Mouse (Mus musculus) lung, embryonic 16.5 days (tissue): ENCODE results near the gene Cidec. TPM values are rescaled to one million over a fixed set of nuclear protein-coding genes. Genes with fewer than 3 reads are reported as not detected.

ENCODE experiments used
- ATAC-seq: fragments of 200-750 bp; cut with Nextera tagmentation; 2 replicates; pipeline ENCODE4 v1.8.0; 2017; ENCODE audit warnings: low read depth, mild to moderate bottlenecking, moderate library complexity
- H3K27ac ChIP-seq: fragments of 300-500 bp; sonication (generic); 2 replicates; pipeline ENCODE4 v1.5.1; 2014; ENCODE audit warnings: mild to moderate bottlenecking, control low read depth, low read length
- H3K27me3 ChIP-seq: fragments of 300-500 bp; sonication (generic); 2 replicates; pipeline ENCODE4 v1.6.1; 2014; ENCODE audit warnings: low read depth, low read length, mixed read lengths; ENCODE audit not compliant: control insufficient read depth, insufficient read depth
- H3K36me3 ChIP-seq: fragments of 300-500 bp; sonication (generic); 2 replicates; pipeline ENCODE4 v1.6.1; 2014; ENCODE audit warnings: low read length; ENCODE audit not compliant: control insufficient read depth, insufficient read depth
- H3K4me1 ChIP-seq: fragments of 300-500 bp; sonication (generic); replicated peaks from 2 replicates; pipeline ENCODE4 v1.6.1; 2014; ENCODE audit warnings: low read length, mixed read lengths; ENCODE audit not compliant: control insufficient read depth, insufficient read depth
- H3K4me2 ChIP-seq: fragments of 300-500 bp; sonication (generic); 2 replicates; pipeline ENCODE4 v1.6.1; 2014; ENCODE audit warnings: low read depth, low read length, control low read depth
- H3K4me3 ChIP-seq: fragments of 300-500 bp; sonication (generic); 2 replicates; pipeline ENCODE4 v1.5.1; 2014; ENCODE audit warnings: mild to moderate bottlenecking, low read length, control low read depth
- H3K9ac ChIP-seq: fragments of 300-500 bp; sonication (generic); 2 replicates; pipeline ENCODE4 v1.6.1; 2014; ENCODE audit warnings: low read length, control low read depth
- H3K9me3 ChIP-seq: fragments of 300-500 bp; sonication (generic); 2 replicates; pipeline ENCODE4 v1.6.1; 2016; ENCODE audit warnings: low read length; ENCODE audit not compliant: control insufficient read depth
- whole genome bisulfite sequencing: fragments of 180-500 bp; shearing (Covaris S2); extraction: QIAGEN DNeasy Blood & Tissue Kit; methylation state at CpG from one replicate; pipeline ENCODE4 v1.1.7; 2014; 5-methylcytosine and 5-hydroxymethylcytosine counted together
- polyA plus RNA-seq: library from polyadenylated mRNA; unstranded; fragments of >200 nt; fragmentation: Nextera tagmentation; extraction: Ambion mirVana; gene quantifications from 2 replicates; pipeline ENCODE4 v1.2.1, GENCODE M21; 2015

Cidec gene
- polyA plus RNA-seq, 1 experiment from 2014 or later: 0.49 TPM

- Histone ChIP-seq H3K9ac (peak overlapping the region; percentile 76), H3K4me2 (peak overlapping the region; percentile 73), H3K27ac (peak overlapping the region; percentile 83), H3K27me3 (no peaks in the 10 kb centered on the region; the same call in 1 of the 2 replicates), H3K9me3 (no peaks in the 10 kb centered on the region), H3K36me3 (no peaks in the 10 kb centered on the region), H3K4me3 (peak overlapping the region; percentile 51), H3K4me1 (peaks cover 21% of the 10 kb centered on the region)
- peak; percentile 39 for ATAC-seq
- 55% methylated on average over 10 of the region's 10 CpGs for WGBS
Measured at GRCm38 (mm10) chr6:113472061-113472460, 36.5 kb upstream of the Cidec start.

GRCm38 (mm10) chr6:113471297-113471936, 35.9 kb upstream of the Cidec start, which contains the start of gene Il17rc:
TSS of gene Il17rc (plus strand) at chr6:113471427.
- peaks cover 21% of the 10 kb centered on the region for H3K4me1 ChIP-seq
- peak within 1 kb of the TSS; percentile 51 for H3K4me3 ChIP-seq
- peak within 1 kb of the TSS; percentile 73 for H3K4me2 ChIP-seq
- ATAC-seq: peak; percentile 77
- H3K9me3 ChIP-seq: no peaks in the 10 kb centered on the region
- H3K27ac ChIP-seq: peak within 1 kb of the TSS; percentile 83
- peak within 1 kb of the TSS; percentile 76 for H3K9ac ChIP-seq
- no peaks in the 10 kb centered on the region; the same call in 1 of the 2 replicates for H3K27me3 ChIP-seq
- H3K36me3 ChIP-seq: no peaks in the 10 kb centered on the region
- WGBS: 20% methylated on average over 12 of the region's 12 CpGs

GRCm38 (mm10) chr6:113469432-113469831, 33.9 kb upstream of the Cidec start:
- Histone ChIP-seq H3K36me3 (no peaks in the 10 kb centered on the region), H3K9me3 (no peaks in the 10 kb centered on the region), H3K27ac (no peak overlapping the region), H3K27me3 (no peaks in the 10 kb centered on the region; the same call in 1 of the 2 replicates), H3K4me1 (peaks cover 21% of the 10 kb centered on the region), H3K4me3 (peak overlapping the region; percentile 40), H3K9ac (peak overlapping the region; percentile 40), H3K4me2 (peak overlapping the region; percentile 64)
- WGBS: 1% methylated on average over 31 of the region's 31 CpGs
- ATAC-seq: peak; percentile 70

GRCm38 (mm10) chr6:113469021-113469420, 33.5 kb upstream of the Cidec start:
- no peaks in the 10 kb centered on the region; the same call in 1 of the 2 replicates for H3K27me3 ChIP-seq
- H3K27ac ChIP-seq: no peak overlapping the region
- H3K4me3 ChIP-seq: peak overlapping the region; percentile 40
- H3K4me2 ChIP-seq: peak overlapping the region; percentile 64
- peaks cover 21% of the 10 kb centered on the region for H3K4me1 ChIP-seq
- H3K9me3 ChIP-seq: no peaks in the 10 kb centered on the region
- ATAC-seq: peak; percentile 51
- no peaks in the 10 kb centered on the region for H3K36me3 ChIP-seq
- 8% methylated on average over 9 of the region's 9 CpGs for WGBS
- peak overlapping the region; percentile 40 for H3K9ac ChIP-seq

GRCm38 (mm10) chr6:113468512-113468911, 33.0 kb upstream of the Cidec start:
- H3K4me1 ChIP-seq: peaks cover 21% of the 10 kb centered on the region
- no peak for ATAC-seq
- no peaks in the 10 kb centered on the region for H3K9me3 ChIP-seq
- H3K4me2 ChIP-seq: no peak overlapping the region
- H3K4me3 ChIP-seq: no peak overlapping the region
- no peaks in the 10 kb centered on the region for H3K36me3 ChIP-seq
- no peak overlapping the region for H3K9ac ChIP-seq
- H3K27ac ChIP-seq: no peak overlapping the region
- no peaks in the 10 kb centered on the region; the same call in 1 of the 2 replicates for H3K27me3 ChIP-seq
- 62% methylated on average over 3 of the region's 3 CpGs for WGBS

GRCm38 (mm10) chr6:113465602-113466001, 30.0 kb upstream of the Cidec start:
- WGBS: 61% methylated on average over 5 of the region's 5 CpGs
- H3K4me1 ChIP-seq: peaks cover 10% of the 10 kb centered on the region
- no peaks in the 10 kb centered on the region for H3K36me3 ChIP-seq
- H3K27ac ChIP-seq: no peak overlapping the region
- peak; percentile 8; the same call in 1 of the 2 replicates for ATAC-seq
- no peak overlapping the region for H3K4me3 ChIP-seq
- no peak overlapping the region for H3K9ac ChIP-seq
- no peaks in the 10 kb centered on the region; the same call in 1 of the 2 replicates for H3K27me3 ChIP-seq
- H3K9me3 ChIP-seq: no peaks in the 10 kb centered on the region
- no peak overlapping the region for H3K4me2 ChIP-seq

- Histone ChIP-seq H3K9ac (no peak overlapping the region), H3K4me1 (peaks cover 2% of the 10 kb centered on the region; the same call in 1 of the 2 replicates), H3K36me3 (no peaks in the 10 kb centered on the region), H3K4me3 (no peak overlapping the region), H3K4me2 (no peak overlapping the region), H3K27me3 (no peaks in the 10 kb centered on the region), H3K9me3 (no peaks in the 10 kb centered on the region), H3K27ac (no peak overlapping the region)
- 62% methylated on average over 7 of the region's 7 CpGs for WGBS
- ATAC-seq: no peak
Measured at GRCm38 (mm10) chr6:113464040-113464439, 28.5 kb upstream of the Cidec start.

- peaks cover 4% of the 10 kb centered on the region for H3K4me1 ChIP-seq
- ATAC-seq: peak; percentile 97
Measured at GRCm38 (mm10) chr6:113458635-113459034, 23.1 kb upstream of the Cidec start.

GRCm38 (mm10) chr6:113457952-113458534, 22.5 kb upstream of the Cidec start, which contains the start of gene Il17re:
TSS of gene Il17re (plus strand) at chr6:113458484.
- ATAC-seq: no peak; the same call in 1 of the 2 replicates
- H3K4me1 ChIP-seq: peaks cover 4% of the 10 kb centered on the region
- H3K27ac ChIP-seq: peak within 1 kb of the TSS; percentile 69
- H3K36me3 ChIP-seq: no peaks in the 10 kb centered on the region
- H3K9ac ChIP-seq: peak within 1 kb of the TSS; percentile 65
- no peaks in the 10 kb centered on the region for H3K27me3 ChIP-seq
- H3K4me2 ChIP-seq: peak within 1 kb of the TSS; percentile 53
- 38% methylated on average over 10 of the region's 10 CpGs for WGBS
- H3K9me3 ChIP-seq: no peaks in the 10 kb centered on the region
- peak within 1 kb of the TSS; percentile 41 for H3K4me3 ChIP-seq

More at GRCm38 (mm10) chr6:113458635-113459034, 23.1 kb upstream of the Cidec start:
- Histone ChIP-seq H3K27me3 (no peaks in the 10 kb centered on the region), H3K9me3 (no peaks in the 10 kb centered on the region), H3K4me2 (peak overlapping the region; percentile 53), H3K27ac (peak overlapping the region; percentile 69), H3K9ac (peak overlapping the region; percentile 65), H3K36me3 (no peaks in the 10 kb centered on the region), H3K4me3 (peak overlapping the region; percentile 41)
- 40% methylated on average over 10 of the region's 10 CpGs for WGBS
